Mouse (Mus musculus): ENCODE measurements around the gene Scgb1b30. TPM values are rescaled to one million over a fixed set of nuclear protein-coding genes. Genes with fewer than 3 reads are reported as not detected.
"Not testable (repeated sequence)": the region's sequence is repeated elsewhere in the genome, so short reads cannot be mapped to it uniquely, and the experiment has no call there.

Gene Scgb1b30
- polyA plus RNA-seq (2015; fragmentation: Nextera tagmentation; extraction: Ambion mirVana), result not detected in 2 replicates

DNA sequence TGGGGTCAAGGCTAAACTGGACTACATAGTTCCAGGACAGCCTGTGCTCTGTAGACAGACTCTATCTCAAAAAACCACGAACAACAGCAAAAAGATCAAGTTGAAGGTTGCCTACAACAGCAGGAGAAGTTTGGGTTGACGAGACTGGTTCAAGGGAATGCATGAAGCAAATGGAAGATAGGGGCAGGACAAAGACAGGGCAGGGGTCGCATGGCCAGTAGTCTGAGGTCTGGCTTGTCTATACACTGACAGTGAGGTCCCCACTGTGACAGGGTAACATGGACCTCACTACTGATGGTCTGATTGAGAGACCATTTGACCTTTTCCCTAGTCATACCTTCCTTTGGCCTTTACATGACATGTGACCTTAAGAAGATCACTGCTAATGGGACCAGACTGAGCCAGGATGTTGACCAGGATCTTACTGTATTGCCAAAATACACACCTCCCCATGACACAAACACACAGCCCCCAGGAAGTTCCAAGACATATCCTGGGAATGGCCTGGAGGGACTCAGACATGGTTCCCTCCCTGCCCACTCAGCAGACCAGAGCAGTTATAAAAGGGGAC is at the start of gene Scgb1b30:
Gene Scgb1b30, plus strand, starts transcription at position 521 of the 571 bp plus-strand sequence.
- Histone ChIP-seq H3K4me1 (replicated peaks) (no peaks in the 10 kb centered on the region), H3K36me3 (no peaks in the 10 kb centered on the region), H3K9ac (no peak within 1 kb of the TSS), H3K27ac (no peak within 1 kb of the TSS), H3K4me3 (replicated peaks) (no peak within 1 kb of the TSS), H3K9me3 (no peaks in the 10 kb centered on the region), H3K27me3 (replicated peaks) (no peaks in the 10 kb centered on the region), H3K4me2 (replicated peaks) (no peak within 1 kb of the TSS)
- no peak for ATAC-seq
- WGBS, result 76% methylated on average over 3 of the region's 3 CpGs

DNA sequence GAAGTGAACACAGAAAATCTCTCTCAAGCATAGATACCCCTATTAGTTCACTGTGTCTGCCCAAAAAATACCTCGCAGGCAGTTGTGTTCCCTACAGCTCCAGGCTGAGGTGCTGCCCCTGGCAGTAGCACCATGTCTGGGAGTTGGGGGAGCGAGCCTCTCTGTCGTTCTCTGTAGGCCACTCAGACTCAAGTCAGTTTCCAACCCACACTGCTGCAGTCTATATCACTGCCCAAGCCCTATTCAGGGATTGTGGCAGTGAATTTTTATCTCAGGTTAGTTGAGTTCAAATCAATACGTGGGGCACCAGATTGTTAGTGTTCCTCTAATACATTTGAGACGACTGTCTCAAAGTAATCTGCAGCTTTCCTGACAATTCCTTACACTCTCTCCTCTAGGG is 27.1 kb upstream of the Scgb1b30 start:
- peak; percentile 70 for ATAC-seq

DNA sequence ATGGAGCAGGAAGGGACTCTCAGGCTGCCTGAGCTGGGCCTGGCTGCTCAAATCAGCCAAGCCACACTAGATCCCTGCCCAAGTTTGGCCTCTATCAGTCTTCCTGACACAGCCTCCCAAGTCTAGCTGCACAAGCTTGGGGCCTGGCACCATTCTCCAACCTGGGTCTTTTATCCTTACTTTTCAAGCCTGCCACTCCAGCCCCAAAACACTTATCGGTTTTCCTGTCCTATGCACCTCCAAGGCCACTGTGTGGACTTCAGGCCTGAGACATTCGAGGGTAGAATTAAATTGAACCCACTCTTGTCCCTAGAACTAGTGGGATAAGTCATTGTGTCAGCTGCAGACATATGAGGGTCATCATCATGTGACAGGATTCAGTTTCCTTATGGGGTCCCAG is 4.8 kb downstream of the Scgb1b30 start:
- no peak overlapping the region for H3K9ac ChIP-seq
- 76% methylated on average over 2 of the region's 2 CpGs for WGBS
- no peak overlapping the region for H3K27ac ChIP-seq
- H3K4me1 ChIP-seq (replicated peaks), result no peaks in the 10 kb centered on the region
- no peaks in the 10 kb centered on the region for H3K9me3 ChIP-seq
- H3K4me3 ChIP-seq (replicated peaks), result no peak overlapping the region
- no peak for ATAC-seq
- H3K36me3 ChIP-seq, result no peaks in the 10 kb centered on the region
- no peak overlapping the region for H3K4me2 ChIP-seq (replicated peaks)
- no peaks in the 10 kb centered on the region for H3K27me3 ChIP-seq (replicated peaks)

More for the DNA sequence above, 27.1 kb upstream of the Scgb1b30 start:
- H3K27ac ChIP-seq; H3K36me3 ChIP-seq; H3K9me3 ChIP-seq; H3K27me3 ChIP-seq (replicated peaks); H3K4me3 ChIP-seq (replicated peaks); H3K4me2 ChIP-seq (replicated peaks); H3K9ac ChIP-seq; H3K4me1 ChIP-seq (replicated peaks): not testable (repeated sequence)
- WGBS, result 70% methylated on average over 5 of the region's 5 CpGs

DNA sequence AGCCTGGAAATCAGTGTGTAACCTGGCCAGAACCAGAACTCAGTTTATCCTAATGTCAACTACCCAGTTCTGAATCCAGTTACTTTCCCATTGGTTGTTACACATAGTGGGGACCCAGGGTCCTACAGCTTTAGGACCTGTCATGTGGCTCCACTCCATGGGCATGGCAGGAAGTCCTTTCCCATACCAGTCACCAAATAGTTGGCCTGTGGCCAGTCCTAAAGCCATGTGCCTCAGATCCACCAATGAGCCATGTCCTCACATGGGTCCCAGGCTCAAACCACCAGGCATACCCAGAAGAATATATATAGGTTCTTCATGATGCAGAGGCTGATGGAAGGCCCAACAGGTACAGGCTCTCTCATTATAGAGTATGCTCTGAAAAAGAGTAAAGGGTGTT is 6.0 kb downstream of the Scgb1b30 start:
- Histone ChIP-seq H3K4me3 (replicated peaks) (no peak overlapping the region), H3K4me1 (replicated peaks) (no peaks in the 10 kb centered on the region), H3K27me3 (replicated peaks) (no peaks in the 10 kb centered on the region), H3K27ac (no peak overlapping the region), H3K9me3 (no peaks in the 10 kb centered on the region), H3K9ac (no peak overlapping the region), H3K36me3 (no peaks in the 10 kb centered on the region), H3K4me2 (replicated peaks) (no peak overlapping the region)
- no peak for ATAC-seq

DNA sequence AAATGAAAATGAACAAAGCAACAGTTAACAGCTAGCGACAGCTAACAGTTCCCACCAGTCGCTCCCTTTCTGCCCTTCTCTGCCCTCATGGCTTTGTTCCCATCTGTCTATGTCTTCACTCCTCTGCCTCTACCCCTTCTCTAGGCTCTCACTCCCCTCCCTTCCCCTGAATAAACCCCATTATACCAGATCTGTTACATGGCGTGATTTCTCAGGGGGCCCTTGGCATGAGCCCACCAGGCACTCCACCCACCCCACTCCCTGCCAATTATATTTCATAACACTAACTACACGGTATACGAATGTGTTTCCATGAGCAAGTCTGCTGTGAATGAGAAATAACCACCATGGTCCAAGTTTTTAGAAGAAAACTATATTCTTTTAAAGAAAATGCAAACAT is 14.0 kb downstream of the Scgb1b30 start:
- H3K27me3 ChIP-seq (replicated peaks), result no peaks in the 10 kb centered on the region
- H3K4me3 ChIP-seq (replicated peaks), result no peak overlapping the region
- WGBS, result 82% methylated on average over 5 of the region's 5 CpGs
- H3K36me3 ChIP-seq, result peaks cover 16% of the 10 kb centered on the region
- H3K9me3 ChIP-seq, result no peaks in the 10 kb centered on the region
- H3K4me1 ChIP-seq (replicated peaks), result no peaks in the 10 kb centered on the region
- no peak for ATAC-seq
- H3K4me2 ChIP-seq (replicated peaks), result no peak overlapping the region
- no peak overlapping the region for H3K27ac ChIP-seq
- no peak overlapping the region for H3K9ac ChIP-seq

DNA sequence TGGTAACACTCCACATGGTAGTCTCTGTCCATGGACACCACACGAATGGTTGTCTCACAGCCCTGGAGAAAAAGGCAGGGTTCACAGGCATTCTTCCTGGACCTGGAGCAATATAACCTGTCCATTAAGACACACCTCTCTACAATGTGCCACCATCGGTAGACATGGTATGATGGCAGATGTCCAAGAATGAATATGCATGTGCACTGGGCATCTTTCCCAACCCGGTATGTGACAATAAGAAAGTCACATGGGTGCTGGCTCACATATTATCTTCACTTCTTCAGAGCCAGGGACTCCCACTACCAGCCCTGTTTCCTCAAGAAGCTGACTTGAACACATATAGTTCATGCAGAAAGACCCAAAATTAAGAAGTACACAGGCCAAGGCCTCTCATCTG is 21.4 kb downstream of the Scgb1b30 start:
- H3K4me1 ChIP-seq (replicated peaks), result no peaks in the 10 kb centered on the region; the same call in 1 of the 2 replicates
- H3K36me3 ChIP-seq, result peaks cover 13% of the 10 kb centered on the region
- no peak overlapping the region for H3K4me2 ChIP-seq (replicated peaks)
- no peaks in the 10 kb centered on the region for H3K9me3 ChIP-seq
- no peak overlapping the region for H3K4me3 ChIP-seq (replicated peaks)
- H3K9ac ChIP-seq, result no peak overlapping the region
- WGBS, result 89% methylated on average over 3 of the region's 3 CpGs
- no peak for ATAC-seq
- H3K27me3 ChIP-seq (replicated peaks), result no peaks in the 10 kb centered on the region
- H3K27ac ChIP-seq, result no peak overlapping the region

DNA sequence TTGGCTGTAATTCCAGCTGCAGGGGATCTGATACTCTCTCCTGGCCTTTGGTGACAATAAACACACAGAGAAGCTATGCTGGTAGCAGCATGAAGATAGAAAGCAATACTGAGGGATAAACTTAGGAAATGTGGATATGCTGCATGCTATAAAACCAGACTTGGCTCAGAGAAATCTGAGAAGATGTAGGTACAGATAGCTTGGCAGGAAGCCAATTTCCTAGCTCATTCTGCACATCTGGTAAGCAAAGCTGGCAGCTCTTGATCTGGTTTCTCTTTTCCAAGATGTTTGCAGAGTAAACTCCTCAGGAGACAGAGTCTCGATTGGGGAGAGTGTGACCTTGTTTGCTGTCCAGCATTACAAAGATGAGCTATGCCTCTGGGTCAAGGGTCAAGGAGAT is 25.4 kb downstream of the Scgb1b30 start:
- not testable (repeated sequence) for H3K27me3 ChIP-seq (replicated peaks); H3K4me1 ChIP-seq (replicated peaks); H3K27ac ChIP-seq; H3K9ac ChIP-seq; H3K9me3 ChIP-seq; H3K36me3 ChIP-seq; H3K4me3 ChIP-seq (replicated peaks); H3K4me2 ChIP-seq (replicated peaks)
- 19% methylated on average over 1 of the region's 1 CpGs for WGBS
- peak; percentile 65 for ATAC-seq

DNA sequence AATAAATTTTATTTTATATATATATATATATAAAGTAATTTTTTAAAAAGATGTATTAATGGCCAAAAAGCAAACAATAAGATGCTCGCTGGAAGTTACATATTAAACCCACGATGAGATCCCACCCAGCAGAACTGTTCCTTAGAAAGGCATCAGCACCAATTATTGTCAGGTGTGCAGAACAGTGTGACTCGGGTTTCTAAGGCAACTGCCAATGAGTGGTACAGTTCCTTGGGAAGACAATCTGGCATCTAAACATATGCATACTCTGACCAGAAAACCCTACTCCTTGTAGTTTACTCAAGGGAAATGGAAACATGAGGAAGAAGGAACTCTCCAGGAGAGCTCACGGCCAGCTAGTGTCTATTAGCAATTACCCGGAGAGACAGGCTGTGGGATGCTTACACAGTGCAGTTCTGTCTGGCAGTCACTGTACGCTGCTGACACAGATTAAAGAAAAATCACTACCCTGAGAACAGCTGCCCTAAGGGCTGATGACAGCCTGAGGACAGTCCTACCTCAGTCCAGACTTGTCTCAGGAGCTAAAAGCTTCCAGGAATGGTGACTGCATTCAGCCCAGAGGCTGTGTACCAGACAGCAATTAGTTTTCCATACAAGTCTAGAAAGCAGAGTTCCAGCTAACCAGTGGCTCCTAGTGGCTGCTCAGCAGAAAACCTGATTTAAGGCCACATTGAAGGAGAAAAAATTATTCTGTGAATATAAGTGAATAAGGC is 27.9 kb downstream of the Scgb1b30 start:
- Histone ChIP-seq H3K9me3 (no peaks in the 10 kb centered on the region), H3K4me1 (replicated peaks) (no peaks in the 10 kb centered on the region; the same call in 1 of the 2 replicates), H3K27me3 (replicated peaks) (no peaks in the 10 kb centered on the region), H3K9ac (no peak overlapping the region), H3K4me3 (replicated peaks) (no peak overlapping the region), H3K27ac (no peak overlapping the region), H3K4me2 (replicated peaks) (no peak overlapping the region), H3K36me3 (0 out of 2 replicates have a peak, but pooled peaks cover 6% of the 10 kb centered on the region)
- ATAC-seq, result no peak
- 92% methylated on average over 6 of the region's 6 CpGs for WGBS

DNA sequence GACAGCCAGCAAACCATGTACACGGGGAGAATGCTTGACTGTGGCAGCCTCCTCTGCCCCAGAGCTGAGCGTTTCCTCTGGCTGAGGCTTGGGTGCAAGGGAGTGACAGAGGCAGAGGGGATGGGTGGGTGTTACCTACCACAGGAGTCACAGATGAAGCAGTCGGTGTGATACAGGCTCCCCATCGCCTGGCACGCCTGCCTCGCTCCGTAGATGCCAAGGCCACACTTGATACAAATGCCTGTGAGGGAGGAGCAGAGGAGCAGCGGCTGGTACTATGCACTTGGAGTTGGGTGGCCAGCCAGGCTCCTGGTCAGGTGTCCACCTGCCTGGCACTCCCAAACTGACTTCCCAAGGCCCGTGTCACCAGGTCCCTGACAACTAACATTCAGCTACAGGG is 30.1 kb downstream of the Scgb1b30 start:
- Histone ChIP-seq H3K36me3 (0 out of 2 replicates have a peak, but pooled peaks cover 6% of the 10 kb centered on the region), H3K9me3 (no peaks in the 10 kb centered on the region), H3K9ac (no peak overlapping the region), H3K4me2 (replicated peaks) (no peak overlapping the region), H3K27ac (no peak overlapping the region), H3K4me3 (replicated peaks) (no peak overlapping the region), H3K4me1 (replicated peaks) (peaks cover under 1% of the 10 kb centered on the region; the same call in 1 of the 2 replicates), H3K27me3 (replicated peaks) (no peaks in the 10 kb centered on the region)
- 90% methylated on average over 9 of the region's 9 CpGs for WGBS
- ATAC-seq, result no peak

DNA sequence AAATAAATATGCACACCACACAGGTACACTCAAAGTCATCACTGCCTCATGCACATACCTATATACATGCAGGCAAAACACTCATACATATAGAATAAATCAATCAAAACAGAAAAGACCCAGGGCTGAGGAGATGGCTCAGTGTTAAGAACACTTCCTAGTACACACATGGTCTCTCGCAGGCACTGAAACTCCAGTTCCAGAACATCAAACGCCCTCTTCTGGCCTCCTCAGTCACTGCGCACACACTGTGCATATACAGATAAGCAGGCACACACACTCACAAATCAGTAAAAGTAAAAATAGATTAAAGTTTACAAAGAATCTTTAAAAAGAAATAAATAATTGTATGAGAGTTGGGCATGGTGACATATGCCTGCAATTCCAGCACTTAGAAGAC is 31.1 kb downstream of the Scgb1b30 start:
- Histone ChIP-seq H3K36me3 (0 out of 2 replicates have a peak, but pooled peaks cover 6% of the 10 kb centered on the region), H3K9ac (no peak overlapping the region), H3K4me2 (replicated peaks) (no peak overlapping the region), H3K4me3 (replicated peaks) (no peak overlapping the region), H3K27ac (no peak overlapping the region), H3K27me3 (replicated peaks) (no peaks in the 10 kb centered on the region), H3K4me1 (replicated peaks) (peaks cover 8% of the 10 kb centered on the region; the same call in 1 of the 2 replicates), H3K9me3 (no peaks in the 10 kb centered on the region)
- ATAC-seq, result no peak
- WGBS, result 85% methylated on average over 3 of the region's 3 CpGs

DNA sequence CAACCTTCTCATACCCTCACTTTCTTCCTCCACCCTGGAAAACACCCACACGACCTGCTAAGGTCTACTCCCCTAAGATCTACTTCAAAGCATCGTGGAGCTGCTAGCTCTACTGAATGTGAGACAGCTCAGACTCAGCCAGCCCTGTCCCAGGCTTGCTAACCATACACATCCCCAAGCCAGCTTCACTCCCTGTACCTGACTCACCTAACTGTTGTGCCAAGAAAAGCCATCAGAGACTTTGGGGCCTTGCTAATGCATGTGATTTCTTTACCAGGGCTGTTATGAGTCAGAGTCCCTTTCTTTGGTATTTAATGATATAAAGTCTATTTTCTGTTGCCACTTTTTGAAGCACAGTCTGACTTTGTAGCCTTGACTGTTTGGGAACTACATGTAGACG is 35.9 kb downstream of the Scgb1b30 start:
- Histone ChIP-seq H3K9me3 (no peaks in the 10 kb centered on the region), H3K4me2 (replicated peaks) (peak overlapping the region; percentile 74), H3K9ac (peak overlapping the region; percentile 15; the same call in 1 of the 2 replicates), H3K27me3 (replicated peaks) (no peaks in the 10 kb centered on the region), H3K4me1 (replicated peaks) (peaks cover 17% of the 10 kb centered on the region), H3K27ac (no peak overlapping the region), H3K4me3 (replicated peaks) (no peak overlapping the region), H3K36me3 (0 out of 2 replicates have a peak, but pooled peaks cover 6% of the 10 kb centered on the region)
- WGBS, result 60% methylated on average over 3 of the region's 3 CpGs
- ATAC-seq, result no peak

DNA sequence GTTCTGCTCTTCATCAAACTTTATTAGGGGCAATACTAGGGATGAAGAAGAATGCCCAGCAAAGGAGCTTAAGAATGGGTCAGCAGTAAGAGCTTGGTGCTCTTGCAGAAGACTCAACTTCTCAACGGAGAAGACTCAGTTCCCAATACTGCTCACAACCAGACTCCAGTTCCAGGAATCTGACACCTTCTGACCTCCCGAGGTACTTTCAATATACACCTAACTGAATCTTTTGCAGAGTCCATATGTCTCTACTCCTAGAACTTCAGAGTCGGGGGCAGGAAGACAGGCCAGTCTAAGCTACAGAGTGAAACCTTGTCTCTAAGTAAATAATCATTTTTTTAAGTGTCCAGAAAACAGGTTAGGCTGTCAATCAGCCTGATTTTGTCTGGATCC is 36.7 kb downstream of the Scgb1b30 start:
- Histone ChIP-seq H3K9me3 (no peaks in the 10 kb centered on the region), H3K4me1 (replicated peaks) (peaks cover 17% of the 10 kb centered on the region), H3K4me3 (replicated peaks) (peak overlapping the region; percentile 89), H3K9ac (peak overlapping the region; percentile 83), H3K4me2 (replicated peaks) (peak overlapping the region; percentile 74), H3K27ac (no peak overlapping the region), H3K36me3 (0 out of 2 replicates have a peak, but pooled peaks cover 4% of the 10 kb centered on the region), H3K27me3 (replicated peaks) (no peaks in the 10 kb centered on the region)
- peak; percentile 26; the same call in 1 of the 2 replicates for ATAC-seq
- WGBS, result 3% methylated on average over 3 of the region's 3 CpGs
